Mouse (Mus musculus) neural tube, embryonic 14.5 days (tissue): ENCODE data around the gene Agpat1. TPM values are rescaled to one million over a fixed set of nuclear protein-coding genes. Genes with fewer than 3 reads are reported as not detected.

ENCODE experiments used
- ATAC-seq: fragments of 200-750 bp; cut with Nextera tagmentation; 2 replicates; pipeline ENCODE4 v1.8.0; 2017; ENCODE audit warnings: low read depth, mild to moderate bottlenecking, moderate TSS enrichment, moderate library complexity
- H3K27ac ChIP-seq: fragments of 300-500 bp; sonication (generic); 2 replicates; pipeline ENCODE4 v1.5.1; 2014; ENCODE audit warnings: low read depth, mild to moderate bottlenecking, control low read depth, low read length, moderate library complexity, mixed read lengths
- H3K27me3 ChIP-seq: fragments of 300-500 bp; sonication (generic); 2 replicates; pipeline ENCODE4 v1.6.1; 2014; ENCODE audit warnings: low read length; ENCODE audit not compliant: control insufficient read depth, insufficient read depth
- H3K36me3 ChIP-seq: fragments of 300-500 bp; sonication (generic); 2 replicates; pipeline ENCODE4 v1.6.1; 2014; ENCODE audit warnings: low read length, mixed read lengths; ENCODE audit not compliant: control insufficient read depth, insufficient read depth
- H3K4me1 ChIP-seq: fragments of 300-500 bp; sonication (generic); 2 replicates; pipeline ENCODE4 v1.6.1; 2014; ENCODE audit warnings: low read length; ENCODE audit not compliant: control insufficient read depth, insufficient read depth
- H3K4me2 ChIP-seq: fragments of 300-500 bp; sonication (generic); 2 replicates; pipeline ENCODE4 v1.6.1; 2014; ENCODE audit warnings: mild to moderate bottlenecking, low read depth, low read length, control low read depth
- H3K4me3 ChIP-seq: fragments of 300-500 bp; sonication (generic); 2 replicates; pipeline ENCODE4 v1.5.1; 2014; ENCODE audit warnings: low read depth, low read length, control low read depth, mixed read lengths
- H3K9ac ChIP-seq: fragments of 300-500 bp; sonication (generic); replicated peaks from 2 replicates; pipeline ENCODE4 v1.6.1; 2014; ENCODE audit warnings: low read depth, mild to moderate bottlenecking, control low read depth, low read length, mixed read lengths
- H3K9me3 ChIP-seq: fragments of 300-500 bp; sonication (generic); 2 replicates; pipeline ENCODE4 v1.6.1; 2016; ENCODE audit warnings: low read length; ENCODE audit not compliant: control insufficient read depth
- WGBS: fragments of 180-500 bp; shearing (Covaris S2); extraction: QIAGEN DNeasy Blood & Tissue Kit; methylation state at CpG from one replicate; pipeline ENCODE4 v1.1.7; 2014; 5-methylcytosine and 5-hydroxymethylcytosine counted together
- polyA plus RNA-seq: library from polyadenylated mRNA; unstranded; fragments of >200 nt; fragmentation: Nextera tagmentation; extraction: Ambion mirVana; gene quantifications from 2 replicates; pipeline ENCODE4 v1.2.1, GENCODE M21; 2014

Agpat1 gene
- polyA plus RNA-seq, 1 experiment from 2014 or later: 108 TPM

DNA sequence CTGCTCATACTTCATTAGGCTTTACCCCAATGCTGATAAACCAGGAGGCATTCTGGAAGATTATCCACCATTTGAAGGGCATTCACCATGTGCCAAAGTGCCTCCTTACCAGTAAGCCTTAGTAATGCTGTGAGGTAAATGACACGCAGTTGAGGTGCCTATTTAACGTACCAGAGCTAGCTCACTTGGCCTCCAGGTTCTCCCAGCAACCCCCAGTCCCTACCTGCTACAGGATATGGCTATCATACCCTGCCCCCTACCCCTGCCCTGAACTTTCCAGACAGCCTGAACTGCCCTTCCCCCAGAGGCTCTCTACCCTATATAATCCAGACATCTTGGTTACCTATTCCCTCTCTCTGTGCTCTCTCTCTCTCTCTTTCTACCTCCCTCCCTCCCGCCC lies 15.3 kb upstream of the Agpat1 start:
- 72% methylated on average over 3 of the region's 3 CpGs for WGBS
- no peak overlapping the region for H3K9ac ChIP-seq
- ATAC-seq: no peak
- peaks cover 36% of the 10 kb centered on the region for H3K4me1 ChIP-seq
- H3K27ac ChIP-seq: no peak overlapping the region
- no peaks in the 10 kb centered on the region for H3K36me3 ChIP-seq
- H3K4me3 ChIP-seq: no peak overlapping the region
- H3K9me3 ChIP-seq: no peaks in the 10 kb centered on the region
- no peaks in the 10 kb centered on the region; the same call in 1 of the 2 replicates for H3K27me3 ChIP-seq
- H3K4me2 ChIP-seq: no peak overlapping the region

DNA sequence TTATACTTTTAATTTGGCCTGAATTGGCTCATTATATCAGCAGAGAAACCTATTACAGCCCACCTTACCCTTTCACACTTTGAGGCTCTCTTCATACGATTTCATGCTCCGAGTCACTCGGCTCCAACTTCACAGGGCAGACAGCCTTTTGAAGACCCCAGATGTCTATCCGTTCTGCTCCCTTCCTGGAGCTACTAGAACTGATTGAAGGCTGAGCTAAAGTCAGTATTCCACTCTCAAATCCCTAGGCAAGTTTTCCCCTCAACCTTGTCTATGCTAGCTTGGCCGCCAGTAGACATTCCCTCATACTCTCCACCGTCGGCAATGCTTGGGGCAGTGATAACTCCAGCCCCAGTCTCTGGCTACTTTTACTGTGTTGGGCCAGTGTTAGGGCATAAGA lies 14.9 kb upstream of the Agpat1 start:
- ATAC-seq: no peak
- H3K27ac ChIP-seq: no peak overlapping the region
- H3K4me2 ChIP-seq: no peak overlapping the region

DNA sequence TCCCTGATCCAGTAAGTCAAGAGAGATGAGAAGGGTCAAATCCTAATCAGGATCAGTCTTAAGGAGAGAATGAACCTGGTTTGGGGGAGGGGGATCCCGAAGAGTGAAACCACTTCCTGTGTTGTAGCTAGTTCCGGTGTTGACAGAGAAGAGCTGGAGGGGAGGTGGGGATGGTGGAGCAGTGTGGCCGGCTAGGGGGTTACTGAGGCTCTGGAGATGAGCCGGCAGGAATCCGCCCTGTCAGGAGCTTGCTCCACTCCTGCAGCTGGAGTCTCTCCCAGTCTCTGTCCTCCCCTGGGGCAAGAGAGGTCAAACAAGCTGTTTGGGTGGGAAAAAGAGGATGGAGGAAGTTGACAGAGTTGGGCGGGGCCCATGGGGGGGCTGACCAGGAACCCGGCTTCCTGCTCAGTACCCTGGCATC lies 14.4 kb upstream of the Agpat1 start, which contains the start of gene Gpsm3:
Gene Gpsm3, plus strand, starts transcription at position 126 of the 421 bp plus-strand sequence.
- WGBS: 26% methylated on average over 7 of the region's 7 CpGs
- Histone ChIP-seq H3K27ac (no peak within 1 kb of the TSS), H3K9ac (no peak within 1 kb of the TSS), H3K36me3 (no peaks in the 10 kb centered on the region), H3K9me3 (no peaks in the 10 kb centered on the region), H3K4me1 (peaks cover 44% of the 10 kb centered on the region), H3K27me3 (no peaks in the 10 kb centered on the region; the same call in 1 of the 2 replicates), H3K4me2 (no peak within 1 kb of the TSS), H3K4me3 (no peak within 1 kb of the TSS)
- ATAC-seq: no peak

More for the DNA sequence above, 14.9 kb upstream of the Agpat1 start:
- Histone ChIP-seq H3K9me3 (no peaks in the 10 kb centered on the region), H3K4me1 (peaks cover 40% of the 10 kb centered on the region), H3K27me3 (no peaks in the 10 kb centered on the region; the same call in 1 of the 2 replicates), H3K36me3 (no peaks in the 10 kb centered on the region), H3K9ac (no peak overlapping the region), H3K4me3 (no peak overlapping the region)
- 52% methylated on average over 7 of the region's 7 CpGs for WGBS

DNA sequence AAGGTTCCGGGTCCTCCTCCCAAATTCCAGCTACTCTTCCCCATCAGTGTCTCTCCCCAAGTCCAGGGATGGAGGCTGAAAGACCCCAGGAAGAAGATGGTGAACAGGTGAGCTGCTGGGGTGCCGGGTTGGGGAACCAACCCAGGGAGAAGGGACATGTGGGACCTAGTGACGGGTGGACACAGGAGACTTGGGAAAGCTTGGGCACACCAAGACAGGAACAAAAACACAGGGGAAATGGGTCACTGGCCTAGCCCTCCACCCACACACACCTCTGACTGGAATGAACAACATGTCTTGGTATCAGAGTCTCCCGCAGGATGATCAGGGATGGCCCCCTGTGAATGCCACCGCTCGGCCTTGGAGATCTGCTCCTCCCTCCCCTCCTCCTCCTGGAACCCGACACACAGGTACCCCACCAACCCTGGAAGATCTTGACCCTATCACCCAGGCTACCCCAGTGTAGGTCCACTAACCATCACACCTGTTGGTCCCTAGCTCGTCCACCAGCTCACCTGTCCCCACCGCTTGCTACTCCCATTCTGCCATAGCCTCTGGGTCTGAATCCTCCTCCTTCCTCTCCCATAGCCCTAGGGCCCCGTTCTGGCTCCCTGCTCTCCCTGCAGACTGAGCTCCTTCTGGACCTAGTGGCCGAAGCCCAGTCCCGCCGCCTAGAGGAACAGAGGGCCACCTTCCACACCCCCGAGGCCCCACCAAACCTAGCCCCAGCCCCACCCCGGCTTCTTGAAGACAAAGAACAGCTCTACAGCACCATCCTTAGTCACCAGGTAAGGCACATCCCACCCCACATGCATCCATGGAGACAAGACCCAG lies 13.7 kb upstream of the Agpat1 start:
- no peak for ATAC-seq
- Histone ChIP-seq H3K9me3 (no peaks in the 10 kb centered on the region), H3K9ac (no peak overlapping the region), H3K27me3 (no peaks in the 10 kb centered on the region; the same call in 1 of the 2 replicates), H3K36me3 (peaks cover 6% of the 10 kb centered on the region; the same call in 1 of the 2 replicates), H3K27ac (peak overlapping the region; percentile 95; the same call in 1 of the 2 replicates), H3K4me1 (peaks cover 44% of the 10 kb centered on the region), H3K4me3 (no peak overlapping the region), H3K4me2 (peak overlapping the region; percentile 82; the same call in 1 of the 2 replicates)
- 64% methylated on average over 15 of the region's 15 CpGs for WGBS

DNA sequence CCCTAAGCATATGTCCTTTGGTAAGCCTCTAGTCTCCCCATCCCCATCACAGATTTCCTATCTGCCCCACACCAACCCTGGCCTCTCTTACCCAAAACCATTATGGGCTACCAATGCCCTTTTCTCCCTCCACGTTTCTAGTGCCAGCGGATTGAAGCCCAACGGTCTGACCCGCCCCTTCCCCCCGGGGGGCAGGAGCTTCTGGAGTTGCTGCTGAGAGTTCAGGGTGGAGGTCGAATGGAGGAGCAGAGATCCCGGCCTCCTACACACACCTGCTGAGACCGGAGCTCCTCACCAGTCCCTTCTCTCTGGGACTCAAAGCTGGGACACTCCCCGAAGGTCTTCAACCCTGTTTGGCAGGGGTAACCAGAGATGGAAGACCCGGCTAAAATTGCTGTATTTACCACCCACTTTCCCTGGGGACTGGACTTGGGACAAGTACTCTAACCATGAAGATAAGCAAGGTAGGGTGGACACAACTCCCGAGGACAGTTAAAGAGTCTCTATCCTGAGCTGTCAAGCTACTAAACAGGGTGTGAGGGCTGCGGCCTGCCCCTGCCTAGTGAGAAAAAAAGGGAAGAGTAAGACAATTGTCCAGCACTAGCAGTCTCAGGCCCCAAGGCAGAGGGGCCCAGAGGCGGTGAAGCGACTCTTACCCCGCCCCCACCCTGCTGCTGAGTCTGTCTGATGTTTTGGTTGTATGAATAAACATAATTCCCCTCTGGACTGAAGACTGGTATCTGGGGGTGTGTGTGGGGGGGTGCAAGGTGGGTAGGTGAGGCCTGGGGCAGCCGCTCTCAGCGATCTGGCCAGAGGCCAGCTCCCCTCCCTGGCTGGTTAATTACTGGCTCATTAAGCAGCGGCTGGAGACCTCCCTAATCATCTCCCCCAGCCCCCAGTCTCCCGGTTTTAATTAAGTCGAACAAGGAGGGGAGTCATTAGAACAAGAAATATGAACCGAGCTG lies 12.8 kb upstream of the Agpat1 start, which contains the start of gene Pbx2:
Gene Pbx2, plus strand, starts transcription at position 238 of the 965 bp plus-strand sequence.
- Histone ChIP-seq H3K27me3 (no peaks in the 10 kb centered on the region; the same call in 1 of the 2 replicates), H3K9ac (peak within 1 kb of the TSS; percentile 67), H3K36me3 (peaks cover 11% of the 10 kb centered on the region; the same call in 1 of the 2 replicates), H3K27ac (peak within 1 kb of the TSS; percentile 95), H3K9me3 (no peaks in the 10 kb centered on the region), H3K4me2 (peak within 1 kb of the TSS; percentile 82), H3K4me1 (peaks cover 35% of the 10 kb centered on the region), H3K4me3 (peak within 1 kb of the TSS; percentile 64)
- 3% methylated on average over 21 of the region's 21 CpGs for WGBS
- 0 out of 2 replicates have a peak, but pooled peaks have one; percentile 0 for ATAC-seq

DNA sequence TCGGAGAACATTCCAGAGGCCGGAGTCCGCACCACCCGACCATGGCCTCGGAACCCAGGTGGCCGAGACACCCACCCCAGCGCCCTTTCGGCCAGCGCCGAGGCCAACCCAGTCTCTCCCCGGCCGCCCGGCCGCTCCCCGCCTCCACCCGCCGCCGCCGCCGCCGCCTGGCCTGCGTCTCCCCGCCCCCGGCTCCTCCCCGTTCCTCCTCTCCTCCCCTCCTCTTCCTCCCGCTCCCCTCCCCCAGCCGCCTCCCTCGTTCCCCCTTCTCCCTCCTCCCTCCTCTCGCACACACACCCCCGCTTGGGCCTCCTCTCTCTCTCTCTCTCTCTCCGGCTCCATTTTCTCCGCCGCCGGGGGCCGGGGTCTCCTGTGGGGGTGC lies 12.1 kb upstream of the Agpat1 start:
- ATAC-seq: peak; percentile 25

DNA sequence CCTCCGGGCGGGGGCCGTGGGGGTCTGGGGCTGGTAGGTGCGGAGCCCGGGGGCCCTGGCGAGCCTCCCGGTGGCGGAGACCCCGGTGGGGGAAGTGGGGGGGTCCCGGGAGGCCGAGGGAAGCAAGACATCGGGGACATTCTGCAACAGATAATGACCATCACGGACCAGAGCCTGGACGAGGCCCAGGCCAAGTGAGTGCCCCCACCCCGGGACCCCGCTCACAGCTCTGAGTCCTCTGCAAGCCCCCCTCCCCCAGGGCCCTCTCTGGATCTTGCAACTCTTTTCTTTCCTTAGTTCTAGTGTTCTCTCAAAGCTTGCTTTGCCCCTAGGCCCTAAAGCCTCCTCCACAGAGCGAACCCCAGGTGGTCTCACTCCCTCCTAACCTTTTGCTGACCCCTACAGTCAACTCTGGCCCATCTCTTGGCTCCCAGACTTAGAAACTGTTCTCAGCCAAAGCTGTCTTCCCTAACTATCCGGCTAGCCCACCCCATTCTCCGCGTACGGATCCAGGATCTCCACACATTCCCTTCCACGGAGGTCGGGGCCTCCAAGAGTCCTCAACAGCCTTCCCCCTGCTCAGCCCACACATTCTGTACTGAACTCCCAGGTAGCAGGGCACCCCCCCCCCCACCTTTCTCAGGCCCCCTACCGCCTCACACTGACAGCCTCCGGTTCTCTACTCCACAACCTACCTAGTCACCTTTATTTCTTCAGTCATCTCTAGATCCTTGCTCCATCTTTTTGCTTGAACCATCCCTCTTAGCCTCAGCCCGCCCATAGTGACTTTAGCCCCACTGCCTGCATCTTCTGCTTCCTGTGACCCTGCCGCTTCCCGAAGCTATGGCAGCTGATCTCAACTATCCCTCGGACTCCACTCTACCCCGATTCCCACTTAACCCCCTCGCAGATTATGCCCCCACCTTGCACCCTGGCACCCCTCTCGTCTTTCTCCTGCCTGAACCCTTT lies 11.2 kb upstream of the Agpat1 start:
- Histone ChIP-seq H3K9me3 (no peaks in the 10 kb centered on the region), H3K9ac (peak overlapping the region; percentile 67), H3K27ac (peak overlapping the region; percentile 95), H3K4me1 (peaks cover 33% of the 10 kb centered on the region), H3K36me3 (peaks cover 11% of the 10 kb centered on the region; the same call in 1 of the 2 replicates), H3K4me2 (peak overlapping the region; percentile 82), H3K27me3 (no peaks in the 10 kb centered on the region; the same call in 1 of the 2 replicates), H3K4me3 (peak overlapping the region; percentile 64)
- WGBS: 3% methylated on average over 29 of the region's 32 CpGs
- ATAC-seq: peak; percentile 19; the same call in 1 of the 2 replicates

More for the DNA sequence above, 12.1 kb upstream of the Agpat1 start:
- Histone ChIP-seq H3K4me3 (peak overlapping the region; percentile 64), H3K27me3 (no peaks in the 10 kb centered on the region; the same call in 1 of the 2 replicates), H3K27ac (peak overlapping the region; percentile 95), H3K9ac (peak overlapping the region; percentile 67), H3K4me1 (peaks cover 33% of the 10 kb centered on the region), H3K9me3 (no peaks in the 10 kb centered on the region), H3K36me3 (peaks cover 11% of the 10 kb centered on the region; the same call in 1 of the 2 replicates), H3K4me2 (peak overlapping the region; percentile 82)
- WGBS: under 1% methylated on average over 19 of the region's 35 CpGs
